Mouse (Mus musculus) MEL (cell line): ENCODE data around the gene Cdk17. TPM values are rescaled to one million over a fixed set of nuclear protein-coding genes. Genes with fewer than 3 reads are reported as not detected.

Source experiments
- DNase-seq: peaks from one replicate; pipeline ENCODE4 v3.0.0; 2011; ENCODE audit warnings: low read depth, low spot score
- H3K27ac ChIP-seq: 2 replicates; pipeline ENCODE4 v1.5.1; 2012; ENCODE audit warnings: low read depth, mild to moderate bottlenecking, control low read depth, low read length, moderate library complexity; ENCODE audit not compliant: control insufficient read depth
- H3K27me3 ChIP-seq, 2 experiments: fragments of 150-350 bp in 1 of 2; sonication (generic) in 1 of 2; 2 replicates each; pipeline ENCODE4 v1.6.1; 2012; ENCODE audit warnings: low read length in 2 of 2, mild to moderate bottlenecking in 2 of 2, improper control_type of control experiment in 1 of 2, moderate library complexity in 1 of 2; ENCODE audit not compliant: insufficient read depth in 2 of 2, control insufficient read depth in 1 of 2
- H3K36me3 ChIP-seq, 2 experiments: 2 replicates each; pipeline ENCODE4 v1.6.1; 2012 to 2014; ENCODE audit warnings: low read length in 2 of 2, improper control_type of control experiment in 1 of 2, inconsistent platforms in 1 of 2, mild to moderate bottlenecking in 1 of 2; ENCODE audit not compliant: insufficient read depth in 2 of 2, control insufficient read depth in 1 of 2
- H3K4me1 ChIP-seq, 2 experiments: fragments of 150-350 bp in 1 of 2; sonication (generic) in 1 of 2; 2 replicates each; pipeline ENCODE4 v1.6.1; 2012; ENCODE audit warnings: low read length in 2 of 2, improper control_type of control experiment in 1 of 2, mild to moderate bottlenecking in 1 of 2; ENCODE audit not compliant: insufficient read depth in 2 of 2, control insufficient read depth in 1 of 2
- H3K4me3 ChIP-seq, 2 experiments: fragments of 150-350 bp in 1 of 2; sonication (generic) in 1 of 2; 2 replicates each; pipeline ENCODE4 v1.5.1; 2012; ENCODE audit warnings: low read depth in 2 of 2, low read length in 2 of 2, mild to moderate bottlenecking in 2 of 2, moderate library complexity in 2 of 2, control low read depth in 1 of 2, improper control_type of control experiment in 1 of 2; ENCODE audit not compliant: control insufficient read depth in 1 of 2, insufficient read depth in 1 of 2
- H3K79me2 ChIP-seq: 2 replicates; pipeline ENCODE4 v1.6.1; 2012; ENCODE audit warnings: mild to moderate bottlenecking, low read length, moderate library complexity; ENCODE audit not compliant: control insufficient read depth, poor library complexity, insufficient read depth
- H3K9ac ChIP-seq: 2 replicates; pipeline ENCODE4 v1.6.1; 2012; ENCODE audit warnings: low read depth, mild to moderate bottlenecking, control low read depth, low read length, moderate library complexity; ENCODE audit not compliant: control insufficient read depth, poor library complexity, severe bottlenecking
- H3K9me3 ChIP-seq: fragments of 150-350 bp; sonication (generic); replicated peaks from 2 replicates; pipeline ENCODE4 v1.6.1; 2012; ENCODE audit warnings: mild to moderate bottlenecking, low read length, improper control_type of control experiment, moderate library complexity; ENCODE audit not compliant: insufficient read depth
- BHLHE40 ChIP-seq: IDR thresholded peaks from 2 replicates; pipeline ENCODE4 v1.6.1; 2012; ENCODE audit warnings: low read depth, mild to moderate bottlenecking, inconsistent platforms, low read length, improper control_type of control experiment, borderline replicate concordance
- CTCF ChIP-seq, 3 experiments: IDR thresholded peaks in 2 of 3; conservative IDR thresholded peaks in 1 of 3; 2 replicates each; pipeline ENCODE4 v1.5.1; 2011 to 2012; ENCODE audit warnings: low read length in 3 of 3, low read depth in 2 of 3, mild to moderate bottlenecking in 2 of 3, improper control_type of control experiment in 1 of 3, inconsistent platforms in 1 of 3, mixed read lengths in 1 of 3, moderate library complexity in 1 of 3; ENCODE audit not compliant: control insufficient read depth in 1 of 3, insufficient read depth in 1 of 3, poor library complexity in 1 of 3, severe bottlenecking in 1 of 3
- ELF1 ChIP-seq: IDR thresholded peaks from 2 replicates; pipeline ENCODE4 v1.6.1; 2014; ENCODE audit warnings: low read depth, mild to moderate bottlenecking, inconsistent platforms, low read length, improper control_type of control experiment, moderate library complexity
- EP300 ChIP-seq, 2 experiments: IDR thresholded peaks; 2 replicates each; pipeline ENCODE4 v1.6.1; 2011; ENCODE audit warnings: improper control_type of control experiment in 2 of 2, low read length in 2 of 2, low read depth in 1 of 2, mild to moderate bottlenecking in 1 of 2
- GABPA ChIP-seq: IDR thresholded peaks from 2 replicates; pipeline ENCODE4 v1.6.1; 2012; ENCODE audit warnings: low read depth, mild to moderate bottlenecking, inconsistent platforms, low read length, improper control_type of control experiment, moderate library complexity
- GATA1 ChIP-seq: IDR thresholded peaks from 2 replicates; pipeline ENCODE4 v1.6.1; 2011; ENCODE audit warnings: low read depth, low read length, improper control_type of control experiment
- KAT2A ChIP-seq: conservative IDR thresholded peaks from 2 replicates; pipeline ENCODE4 v1.6.1; 2012; ENCODE audit warnings: low read depth, low read length, improper control_type of control experiment, inconsistent platforms
- MEF2A ChIP-seq: IDR thresholded peaks from 2 replicates; pipeline ENCODE4 v1.6.1; 2014; ENCODE audit warnings: low read depth, mild to moderate bottlenecking, inconsistent platforms, low read length, improper control_type of control experiment; ENCODE audit not compliant: poor library complexity, insufficient replicate concordance, severe bottlenecking; ENCODE audit errors: extremely low read depth
- POLR2A ChIP-seq, 2 experiments: IDR thresholded peaks; 2 replicates each; pipeline ENCODE4 v1.6.1; 2011 to 2012; ENCODE audit warnings: low read length in 2 of 2, mild to moderate bottlenecking in 2 of 2, control low read depth in 1 of 2, improper control_type of control experiment in 1 of 2, low read depth in 1 of 2, moderate library complexity in 1 of 2; ENCODE audit not compliant: control insufficient read depth in 1 of 2, insufficient read depth in 1 of 2, poor library complexity in 1 of 2
- POLR2AphosphoS2 ChIP-seq: IDR thresholded peaks from 2 replicates; pipeline ENCODE4 v1.6.1; 2011; ENCODE audit warnings: low read length, improper control_type of control experiment
- POLR2AphosphoS5 ChIP-seq: IDR thresholded peaks from 2 replicates; pipeline ENCODE4 v1.6.1; 2012; ENCODE audit warnings: low read depth, borderline replicate concordance, mild to moderate bottlenecking, inconsistent platforms, low read length, moderate library complexity, mixed read lengths
- RAD21 ChIP-seq: IDR thresholded peaks from 2 replicates; pipeline ENCODE4 v1.6.1; 2011; ENCODE audit warnings: mild to moderate bottlenecking, low read depth, low read length, improper control_type of control experiment
- SIN3A ChIP-seq: IDR thresholded peaks from 2 replicates; pipeline ENCODE4 v1.6.1; 2012; ENCODE audit warnings: low read length, improper control_type of control experiment, inconsistent platforms
- SMC3 ChIP-seq: IDR thresholded peaks from 2 replicates; pipeline ENCODE4 v1.6.1; 2011; ENCODE audit warnings: low read depth, low read length, improper control_type of control experiment
- TCF12 ChIP-seq: IDR thresholded peaks from 2 replicates; pipeline ENCODE4 v1.6.1; 2014; ENCODE audit warnings: low read depth, mild to moderate bottlenecking, inconsistent platforms, low read length, improper control_type of control experiment, moderate library complexity
- UBTF ChIP-seq: IDR thresholded peaks from 2 replicates; pipeline ENCODE4 v1.6.1; 2012; ENCODE audit warnings: low read depth, mild to moderate bottlenecking, inconsistent platforms, low read length, improper control_type of control experiment, moderate library complexity, borderline replicate concordance; ENCODE audit not compliant: insufficient read depth
- USF1 ChIP-seq: IDR thresholded peaks from 2 replicates; pipeline ENCODE4 v1.6.1; 2014; ENCODE audit warnings: low read depth, mild to moderate bottlenecking, inconsistent platforms, low read length, improper control_type of control experiment, moderate library complexity
- USF2 ChIP-seq, 2 experiments: IDR thresholded peaks; 2 replicates each; pipeline ENCODE4 v1.6.1; 2011 to 2012; ENCODE audit warnings: improper control_type of control experiment in 2 of 2, low read length in 2 of 2, borderline replicate concordance in 1 of 2, inconsistent platforms in 1 of 2, low read depth in 1 of 2, mild to moderate bottlenecking in 1 of 2; ENCODE audit not compliant: insufficient read depth in 1 of 2
- polyA plus RNA-seq, 2 experiments: library from polyadenylated mRNA; stranded (reverse) in 1 of 2; unstranded in 1 of 2; fragments of >175 nt in 1 of 2; fragments of >200 nt in 1 of 2; gene quantifications; 2 replicates each; pipeline versions ENCODE4 v1.2.1 to v1.2.4; 2012; ENCODE audit warnings: low replicate concordance in 2 of 2, low read depth in 1 of 2; ENCODE audit not compliant: insufficient read length in 2 of 2, insufficient read depth in 1 of 2, missing spikeins in 1 of 2
- total RNA-seq: library from RNA; depleted of rRNA; stranded (reverse); fragments of 300-350 nt; gene quantifications from 2 replicates; pipeline ENCODE4 v1.2.3, GENCODE M21; 2012

The Cdk17 gene
- total and polyA plus RNA-seq, 3 experiments: 25.6 to 155 (median 32.9) TPM

- no peaks in the 10 kb centered on the region for H3K36me3 ChIP-seq
- H3K79me2 ChIP-seq: no peaks in the 10 kb centered on the region
- no peaks in the 10 kb centered on the region for H3K4me1 ChIP-seq
- H3K9me3 ChIP-seq: no peaks in the 10 kb centered on the region
- H3K4me3 ChIP-seq: no peak overlapping the region
- TF ChIP-seq KAT2A (no peak), SMC3 (no peak), SIN3A (no peak), CTCF (IDR thresholded peaks at IDR 0.05 in 2 of 3, conservative IDR thresholded peaks at IDR 0.05 in 1 of 3; ENCODE audit: control insufficient read depth in 1 of 3, insufficient read depth in 1 of 3, low read depth in 2 of 3, low read length in 3 of 3, poor library complexity in 1 of 3, severe bottlenecking in 1 of 3) (no peak), GATA1 (no peak), POLR2AphosphoS5 (no peak), RAD21 (no peak), GABPA (no peak), EP300 (IDR thresholded peaks at IDR 0.05; ENCODE audit: low read depth in 1 of 2, low read length in 2 of 2) (no peak), POLR2A (IDR thresholded peaks at IDR 0.05; ENCODE audit: control insufficient read depth in 1 of 2, insufficient read depth in 1 of 2, low read depth in 1 of 2, low read length in 2 of 2, poor library complexity in 1 of 2) (no peak), POLR2AphosphoS2 (no peak), TCF12 (no peak), USF2 (IDR thresholded peaks at IDR 0.05; ENCODE audit: borderline replicate concordance in 1 of 2, insufficient read depth in 1 of 2, low read depth in 1 of 2, low read length in 2 of 2) (no peak), USF1 (no peak)
- H3K27ac ChIP-seq: no peak overlapping the region
- DNase-seq: no peak
- no peaks in the 10 kb centered on the region for H3K27me3 ChIP-seq
- H3K9ac ChIP-seq: no peak overlapping the region
Observed at GRCm38 (mm10) chr10:93113968-93114367, 46.7 kb upstream of the Cdk17 start.

GRCm38 (mm10) chr10:93114782-93115181 lies 45.9 kb upstream of the Cdk17 start:
- Histone ChIP-seq H3K4me3 (no peak overlapping the region), H3K79me2 (no peaks in the 10 kb centered on the region), H3K27ac (no peak overlapping the region), H3K36me3 (peaks cover 0 to 5% of the 10 kb centered on the region in 2 experiments; a peak in 2 of 4 replicates), H3K27me3 (no peaks in the 10 kb centered on the region)
- DNase-seq: peak; percentile 76
- TF ChIP-seq POLR2AphosphoS2 (no peak; the same call in 1 of the 2 replicates), UBTF (no peak), MEF2A (no peak), BHLHE40 (no peak), ELF1 (no peak)
- TF ChIP-seq, all 39 proteins: peak for 0
- peaks cover under 1 to 6% of the 10 kb centered on the region in 2 experiments for H3K4me1 ChIP-seq
- H3K9me3 ChIP-seq: no peaks in the 10 kb centered on the region
- no peak overlapping the region for H3K9ac ChIP-seq
